Mouse (Mus musculus) megakaryocyte, embryonic 14.5 days (primary cell): ENCODE measurements around the gene Gsto2.

Experiments
- FLI1 ChIP-seq: IDR thresholded peaks from 2 replicates; pipeline ENCODE4 v1.6.1; 2012; ENCODE audit warnings: low read length, inconsistent platforms, mixed read lengths
- GATA1 ChIP-seq: IDR thresholded peaks from 3 replicates; pipeline ENCODE4 v1.6.1; 2012; ENCODE audit warnings: mixed read lengths, low read length, inconsistent platforms, borderline replicate concordance

- TF ChIP-seq GATA1 (no peak), FLI1 (no peak)
Observed at GRCm38 (mm10) chr19:47832316-47832715, 33.0 kb upstream of the Gsto2 start.
